Mouse (Mus musculus): ENCODE data around the gene Clec2l.

- TF ChIP-seq POLR2A (IDR thresholded peaks at IDR 0.05; ENCODE audit: insufficient read depth, low read length) (no peak), CTCF (IDR thresholded peaks at IDR 0.05; ENCODE audit: low read depth, low read length) (no peak), EP300 (IDR thresholded peaks at IDR 0.05; ENCODE audit: insufficient read depth, low read depth, low read length) (no peak)
These were observed 13.9 kb downstream of the Clec2l start for GRCm38 (mm10) chr6:38676723-38677122.

Measured in ES-Bruce4 (cell line).